ENCODE assay signal across 13 mouse cellular contexts in the genomic region with DNA sequence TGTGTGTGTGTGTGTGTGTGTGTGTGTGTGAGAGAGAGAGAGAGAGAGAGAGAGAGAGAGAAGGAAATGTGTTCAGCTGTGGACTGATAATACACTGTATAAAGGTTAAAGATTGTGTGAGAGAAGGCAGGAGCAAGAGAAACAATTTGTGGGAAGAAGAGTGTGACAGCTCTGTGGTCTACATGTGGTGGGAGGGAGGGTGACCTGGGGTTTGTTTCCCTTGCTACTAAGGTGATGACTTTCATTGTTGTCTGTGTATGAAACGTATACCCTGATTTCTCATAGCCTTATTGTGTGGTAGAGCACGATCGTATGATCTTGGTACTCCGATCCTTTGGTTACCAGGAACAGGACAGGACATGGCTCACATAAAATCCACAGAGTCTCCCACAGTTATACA.
"Had no signal": no experiment of that assay in that cellular context is flagged by ENCODE, and none has a peak within 500 bp of the region (broad histone marks: within the 10 kb centered on the region; RNA-seq: fewer than 3 reads in every experiment).

No protein-coding gene starts in this region.

- H3K4me1 ChIP-seq: limb, embryonic 12.5 days; liver, embryonic 13.5 days; midbrain, embryonic 15.5 days; neural tube, embryonic 15.5 days had no signal

- H3K36me3 ChIP-seq: limb, embryonic 12.5 days; liver, embryonic 13.5 days; midbrain, embryonic 15.5 days; neural tube, embryonic 15.5 days had no signal

- ATAC-seq: midbrain, embryonic 15.5 days had no signal

- H3K9ac ChIP-seq: limb, embryonic 12.5 days; liver, embryonic 13.5 days; midbrain, embryonic 15.5 days; neural tube, embryonic 15.5 days had no signal

- H3K27me3 ChIP-seq: limb, embryonic 12.5 days; liver, embryonic 13.5 days; midbrain, embryonic 15.5 days; neural tube, embryonic 15.5 days had no signal

- DNase-seq: kidney, adult 11 months; kidney, adult 9 months; kidney, postnatal 36 days; liver; liver, embryonic 13.5 days; lung, adult 18-20 months; retina, postnatal 1 day; thymus, postnatal 14 days had no signal

- H3K27ac ChIP-seq: kidney, postnatal 0 days; limb, embryonic 12.5 days; liver, embryonic 13.5 days; midbrain, embryonic 15.5 days; neural tube, embryonic 15.5 days had no signal

- H3K4me3 ChIP-seq: limb, embryonic 12.5 days; liver, embryonic 13.5 days; midbrain, embryonic 15.5 days; neural tube, embryonic 15.5 days had no signal

- H3K9me3 ChIP-seq: limb, embryonic 12.5 days; liver, embryonic 13.5 days; midbrain, embryonic 15.5 days; neural tube, embryonic 15.5 days had no signal

- H3K4me2 ChIP-seq: limb, embryonic 12.5 days; liver, embryonic 13.5 days; midbrain, embryonic 11.5 days; midbrain, embryonic 15.5 days; neural tube, embryonic 15.5 days had no signal
